Mouse (Mus musculus) liver, embryonic 14.5 days (tissue): Measurements from ENCODE around the gene 1700023F06Rik.

Source experiments
- CTCF ChIP-seq: IDR thresholded peaks from 2 replicates; pipeline ENCODE4 v1.5.1; 2016; ENCODE audit warnings: antibody characterized with exemption, low read depth, control low read depth
- EP300 ChIP-seq: IDR thresholded peaks from 2 replicates; pipeline ENCODE4 v1.6.1; 2016; ENCODE audit warnings: antibody characterized with exemption, low read depth

DNA sequence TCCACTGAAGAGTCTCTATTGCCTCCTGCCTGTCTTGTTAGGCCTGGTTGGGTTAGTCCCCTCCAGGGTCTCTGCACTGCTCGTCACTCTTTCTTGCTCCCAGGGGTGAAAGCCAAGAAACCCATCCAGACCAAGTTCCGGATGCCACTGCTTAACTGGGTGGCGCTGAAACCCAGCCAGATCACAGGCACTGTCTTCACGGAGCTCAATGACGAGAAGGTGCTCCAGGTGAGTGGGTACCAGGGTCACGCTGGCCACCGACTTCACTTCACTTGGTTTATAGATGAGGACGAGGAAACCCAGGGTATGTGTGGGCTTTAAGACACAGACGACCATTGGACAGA is 14.6 kb downstream of the 1700023F06Rik start:
- TF ChIP-seq EP300 (no peak), CTCF (no peak)
